Mouse (Mus musculus) cerebellum, adult 2 months (tissue): ENCODE measurements at regions not wholly inside any gene's neighbourhood (a gene's known extent, or its start where the extent isn't known, plus 50 kb on each side); places are given as distances from the start of the nearest gene placed in this dataset.

ENCODE experiments used
- DNase-seq, 2 experiments: peaks; one replicate each; pipeline ENCODE4 v3.0.0; 2021
- H3K27ac ChIP-seq: fragments of 200-500 bp; 2 replicates; pipeline ENCODE4 v1.5.1; 2012; ENCODE audit warnings: low read length, control low read depth, inconsistent platforms; ENCODE audit not compliant: insufficient read depth
- H3K27me3 ChIP-seq: fragments of 200-500 bp; 2 replicates; pipeline ENCODE4 v1.6.1; 2012; ENCODE audit warnings: inconsistent platforms, mild to moderate bottlenecking, low read length, moderate library complexity; ENCODE audit not compliant: control insufficient read depth, insufficient read depth
- H3K4me1 ChIP-seq: fragments of 200-500 bp; 2 replicates; pipeline ENCODE4 v1.6.1; 2011; ENCODE audit warnings: low read length; ENCODE audit not compliant: control insufficient read depth, insufficient read depth
- H3K4me3 ChIP-seq: fragments of 200-500 bp; replicated peaks from 2 replicates; pipeline ENCODE3; 2011; ENCODE audit warnings: mild to moderate bottlenecking, low read depth, low read length, control low read depth; ENCODE audit not compliant: insufficient read depth
- CTCF ChIP-seq: fragments of 200-500 bp; IDR thresholded peaks from 2 replicates; pipeline ENCODE4 v1.5.1; 2011; ENCODE audit warnings: low read depth, mild to moderate bottlenecking, control low read depth, low read length, moderate library complexity, borderline replicate concordance; ENCODE audit not compliant: insufficient read depth
- POLR2A ChIP-seq: fragments of 200-500 bp; IDR thresholded peaks from 2 replicates; pipeline ENCODE4 v1.6.1; 2011; ENCODE audit warnings: low read length, control low read depth, borderline replicate concordance; ENCODE audit not compliant: insufficient read depth
- WGBS: fragments of 180-500 bp; shearing (Covaris S2); methylation state at CpG from one replicate; pipeline ENCODE4 v1.1.7; 2018; 5-methylcytosine and 5-hydroxymethylcytosine counted together

- Histone ChIP-seq H3K27me3 (no peaks in the 10 kb centered on the region), H3K4me3 (no peak overlapping the region), H3K27ac (no peak overlapping the region), H3K4me1 (no peaks in the 10 kb centered on the region)
- DNase-seq: peak in 1 of 2 experiments; percentile 4
- 90% methylated on average over 4 of the region's 4 CpGs for WGBS
- no peak for TF ChIP-seq POLR2A
- TF ChIP-seq CTCF: no peak
These were observed 52.2 kb upstream of the Nfe2l3 start for GRCm38 (mm10) chr6:51380275-51380575.

GRCm38 (mm10) chr6:51381465-51381864, 51.0 kb upstream of the Nfe2l3 start:
- no peak for DNase-seq
- TF ChIP-seq CTCF (no peak), POLR2A (no peak)
- Histone ChIP-seq H3K27me3 (no peaks in the 10 kb centered on the region), H3K4me1 (no peaks in the 10 kb centered on the region), H3K4me3 (no peak overlapping the region), H3K27ac (no peak overlapping the region)
- 65% methylated on average over 9 of the region's 9 CpGs for WGBS
